Mouse (Mus musculus): ENCODE measurements around the gene Sult2b1. TPM values are rescaled to one million over a fixed set of nuclear protein-coding genes. Genes with fewer than 3 reads are reported as not detected.

Gene Sult2b1
- 11.7 TPM for polyA plus RNA-seq (2017; shearing (Covaris generic))

GRCm38 (mm10) chr7:45784524-45785372 is at the start of gene Sult2b1:
Sult2b1 (minus strand) TSS chr7:45784669.

GRCm38 (mm10) chr7:45830427-45831127 is 46.1 kb upstream of the Sult2b1 start, which contains the start of gene Grwd1:
Grwd1 (minus strand) TSS chr7:45830944.

GRCm38 (mm10) chr7:45824598-45824997 is 40.1 kb upstream of the Sult2b1 start, which contains the start of gene Kcnj14:
Kcnj14 (minus strand) TSS chr7:45824782.

GRCm38 (mm10) chr7:45813787-45814779 is 29.6 kb upstream of the Sult2b1 start, which contains the start of gene Cyth2:
Cyth2 (minus strand) TSS chr7:45814581.

GRCm38 (mm10) chr7:45783511-45784091 is 868 bp downstream of the Sult2b1 start, which contains the start of gene Lmtk3:
Lmtk3 (plus strand) TSS chr7:45783738.

GRCm38 (mm10) chr7:45725713-45726112 is 58.8 kb downstream of the Sult2b1 start, which contains the start of gene Spaca4:
Spaca4 (minus strand) TSS chr7:45725813.

GRCm38 (mm10) chr7:45720413-45721233 is 63.8 kb downstream of the Sult2b1 start, which contains the start of gene Fam83e:
Fam83e (plus strand) TSS chr7:45721212.

GRCm38 (mm10) chr7:45717918-45718297 is 66.6 kb downstream of the Sult2b1 start, which contains the start of gene Sphk2:
Sphk2 (minus strand) TSS chr7:45718002.

GRCm38 (mm10) chr7:45715090-45715708 is 69.3 kb downstream of the Sult2b1 start, which contains the start of gene Rpl18:
Rpl18 (plus strand) TSS chr7:45715457.

GRCm38 (mm10) chr7:45704730-45705442 is 79.6 kb downstream of the Sult2b1 start, which contains the start of gene Dbp:
Dbp (plus strand) TSS chr7:45705088.

GRCm38 (mm10) chr7:45699523-45700141 is 84.8 kb downstream of the Sult2b1 start, which contains the start of gene Car11:
Car11 (plus strand) TSS chr7:45699843.

GRCm38 (mm10) chr7:45693921-45694591 is 90.4 kb downstream of the Sult2b1 start, which contains the start of gene Sec1:
Sec1 (minus strand) TSS chr7:45694402.

GRCm38 (mm10) chr7:45683396-45684050 is 100.9 kb downstream of the Sult2b1 start, which contains the start of gene Ntn5:
Ntn5 (plus strand) TSS chr7:45684022.

Measured in effector memory CD4-positive, alpha-beta T cell, adult 5 months (primary cell).